Mouse (Mus musculus): ENCODE data around the gene Spef2. TPM values are rescaled to one million over a fixed set of nuclear protein-coding genes. Genes with fewer than 3 reads are reported as not detected.
"Not testable (repeated sequence)": the region's sequence is repeated elsewhere in the genome, so short reads cannot be mapped to it uniquely, and the experiment has no call there.

Spef2 gene
- 0.13 TPM in 1 of 2 replicates, not detected in the other for polyA plus RNA-seq (2014; fragmentation: Nextera tagmentation; extraction: Ambion mirVana)

DNA sequence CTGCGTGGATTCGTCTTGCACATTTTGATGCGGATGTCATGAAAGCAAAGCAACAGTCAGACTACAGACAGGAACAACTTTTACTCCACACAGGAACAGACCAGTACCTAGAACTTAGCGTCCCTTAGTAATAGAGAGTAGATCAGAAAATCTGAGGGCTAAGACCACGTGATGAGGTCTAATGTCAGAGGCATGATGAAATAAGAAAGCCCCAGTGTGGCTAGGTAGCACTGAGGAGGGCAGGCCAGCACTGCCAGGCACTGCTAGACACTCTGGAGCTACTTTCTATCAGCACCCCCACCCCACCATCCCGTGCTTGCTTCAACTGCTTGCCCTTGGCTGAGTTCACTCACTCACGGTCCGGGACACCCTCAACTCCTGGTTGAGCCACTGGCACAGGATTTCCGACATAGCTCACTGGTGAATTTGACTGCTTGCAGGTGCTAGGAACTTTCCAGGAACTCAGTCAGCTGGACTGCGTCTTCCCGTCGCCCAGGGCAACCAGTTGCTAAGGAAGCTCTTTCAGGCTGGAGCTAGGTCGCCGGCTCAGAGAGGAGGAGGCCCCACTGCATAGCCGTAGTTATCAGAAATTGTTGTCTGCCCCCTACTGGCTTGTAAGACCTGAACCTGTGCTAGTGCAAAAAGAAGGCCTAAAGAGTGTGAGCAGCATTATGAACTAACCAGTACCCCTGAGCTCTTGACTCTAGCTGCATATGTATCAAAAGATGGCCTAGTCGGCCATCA, at the start of gene Spef2:
Gene Spef2, minus strand, starts transcription at position 510 of the 744 bp plus-strand sequence.
- ATAC-seq (replicated peaks; ENCODE audit: low FRiP score) = peak; percentile 93
- Histone ChIP-seq H3K4me2 (peak within 1 kb of the TSS; percentile 55), H3K27ac (ENCODE audit: low read depth, low read length) (no peak within 1 kb of the TSS), H3K9ac (ENCODE audit: low read depth, low read length) (no peak within 1 kb of the TSS), H3K9me3 (ENCODE audit: control insufficient read depth, low read length) (no peaks in the 10 kb centered on the region), H3K27me3 (replicated peaks; ENCODE audit: control insufficient read depth, insufficient read depth, low read length) (no peaks in the 10 kb centered on the region), H3K36me3 (ENCODE audit: control insufficient read depth, insufficient read depth, low read length) (no peaks in the 10 kb centered on the region), H3K4me3 (ENCODE audit: low read depth, low read length) (peak within 1 kb of the TSS; percentile 31; the same call in 1 of the 2 replicates), H3K4me1 (replicated peaks; ENCODE audit: control insufficient read depth, insufficient read depth, low read length) (peaks cover 4% of the 10 kb centered on the region; the same call in 1 of the 2 replicates)
- peak; percentile 51 for DNase-seq (ENCODE audit: low spot score)
- WGBS = 24% methylated on average over 15 of the region's 16 CpGs

DNA sequence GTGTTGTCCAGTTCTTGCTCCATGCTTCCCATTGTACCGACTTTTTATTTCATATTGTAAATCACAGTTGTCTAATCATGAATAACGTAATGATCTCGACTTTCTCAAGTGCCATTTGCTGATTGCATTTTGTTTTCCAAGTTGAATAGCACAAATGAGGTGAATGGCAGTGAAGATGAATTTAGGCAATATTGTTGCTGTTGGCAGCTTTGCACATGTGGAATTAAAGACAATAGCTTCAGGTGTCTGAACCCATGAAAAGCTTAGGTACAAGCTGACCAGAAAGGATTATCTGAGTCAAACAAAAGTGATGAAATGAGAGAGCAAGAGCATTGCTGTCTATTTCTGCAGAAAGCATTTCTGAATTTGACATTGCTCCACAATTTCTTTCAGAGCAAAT, 45.5 kb upstream of the Spef2 start:
- no peak overlapping the region for H3K4me2 ChIP-seq
- no peaks in the 10 kb centered on the region for H3K9me3 ChIP-seq (ENCODE audit: control insufficient read depth, low read length)
- no peaks in the 10 kb centered on the region for H3K27me3 ChIP-seq (replicated peaks; ENCODE audit: control insufficient read depth, insufficient read depth, low read length)
- no peak overlapping the region for H3K9ac ChIP-seq (ENCODE audit: low read depth, low read length)
- 80% methylated on average over 3 of the region's 3 CpGs for WGBS
- ATAC-seq (replicated peaks; ENCODE audit: low FRiP score) (no peak), DNase-seq (ENCODE audit: low spot score) (no peak)
- no peaks in the 10 kb centered on the region for H3K36me3 ChIP-seq (ENCODE audit: control insufficient read depth, insufficient read depth, low read length)
- H3K4me1 ChIP-seq (replicated peaks; ENCODE audit: control insufficient read depth, insufficient read depth, low read length) = no peaks in the 10 kb centered on the region
- no peak overlapping the region for H3K4me3 ChIP-seq (ENCODE audit: low read depth, low read length)
- no peak overlapping the region for H3K27ac ChIP-seq (ENCODE audit: low read depth, low read length)

- Histone ChIP-seq H3K4me3 (ENCODE audit: low read depth, low read length) (no peak overlapping the region), H3K27me3 (replicated peaks; ENCODE audit: control insufficient read depth, insufficient read depth, low read length) (no peaks in the 10 kb centered on the region), H3K4me2 (no peak overlapping the region), H3K9ac (ENCODE audit: low read depth, low read length) (no peak overlapping the region), H3K36me3 (ENCODE audit: control insufficient read depth, insufficient read depth, low read length) (no peaks in the 10 kb centered on the region), H3K4me1 (replicated peaks; ENCODE audit: control insufficient read depth, insufficient read depth, low read length) (no peaks in the 10 kb centered on the region), H3K9me3 (ENCODE audit: control insufficient read depth, low read length) (no peaks in the 10 kb centered on the region), H3K27ac (ENCODE audit: low read depth, low read length) (no peak overlapping the region)
- no peak for ATAC-seq (replicated peaks; ENCODE audit: low FRiP score)
- WGBS = 55% methylated on average over 3 of the region's 3 CpGs
- DNase-seq (ENCODE audit: low spot score) = no peak
Observed at GRCm38 (mm10) chr15:9788245-9789030, 39.8 kb upstream of the Spef2 start.

DNA sequence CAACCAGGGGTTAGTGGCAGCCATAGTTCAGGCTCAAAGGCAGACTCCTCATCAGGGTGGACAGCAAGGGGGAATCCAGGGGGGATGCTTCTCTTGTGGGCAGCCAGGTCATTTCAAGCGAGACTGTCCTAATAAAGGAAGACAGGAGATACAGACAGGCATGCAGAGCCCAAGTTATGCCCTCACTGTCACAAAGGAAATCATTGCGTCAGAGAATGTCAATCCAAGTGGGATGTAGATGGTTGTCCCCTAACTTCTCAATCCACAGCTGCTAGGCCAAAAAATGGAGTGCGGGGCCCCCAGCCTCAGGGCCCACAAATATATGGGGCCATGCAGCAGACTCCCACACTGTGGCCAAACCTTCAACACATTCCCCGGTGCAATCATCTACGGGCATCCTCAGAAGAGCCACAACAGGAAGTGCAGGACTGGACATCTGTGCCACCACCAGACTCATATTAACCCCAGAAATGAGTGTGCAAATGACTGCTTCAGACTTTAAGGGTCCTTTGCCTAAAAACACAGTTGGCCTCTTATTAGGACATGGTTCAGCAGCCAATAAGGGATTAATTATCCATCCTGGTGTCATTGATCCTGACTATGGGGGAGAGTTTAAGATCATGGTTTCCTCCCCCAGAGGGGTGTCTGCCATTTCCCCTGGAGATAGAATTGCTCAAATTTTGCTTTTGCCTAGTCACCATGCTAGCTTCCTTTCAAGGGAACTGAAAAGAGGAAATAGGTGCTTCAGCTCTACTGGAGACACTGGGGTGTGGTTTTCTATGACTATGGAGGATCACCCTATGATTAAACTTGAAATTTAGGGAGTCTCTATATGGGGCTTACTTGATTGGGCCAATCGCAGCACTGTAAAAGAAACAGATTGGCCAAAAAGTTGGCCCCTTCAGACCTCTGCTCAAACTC, 25.8 kb upstream of the Spef2 start:
- not testable (repeated sequence) for H3K27ac ChIP-seq (ENCODE audit: low read depth, low read length)
- 71% methylated on average over 6 of the region's 6 CpGs for WGBS

GRCm38 (mm10) chr15:9768184-9768918, 19.7 kb upstream of the Spef2 start:
- H3K9ac ChIP-seq (ENCODE audit: low read depth, low read length) = no peak overlapping the region
- 44% methylated on average over 4 of the region's 4 CpGs for WGBS
- no peak for ATAC-seq (replicated peaks; ENCODE audit: low FRiP score)

More for the DNA sequence above, 25.8 kb upstream of the Spef2 start:
- not testable (repeated sequence) for H3K36me3 ChIP-seq (ENCODE audit: control insufficient read depth, insufficient read depth, low read length); H3K4me3 ChIP-seq (ENCODE audit: low read depth, low read length); DNase-seq (ENCODE audit: low spot score); H3K4me2 ChIP-seq; H3K27me3 ChIP-seq (replicated peaks; ENCODE audit: control insufficient read depth, insufficient read depth, low read length); H3K4me1 ChIP-seq (replicated peaks; ENCODE audit: control insufficient read depth, insufficient read depth, low read length); ATAC-seq (replicated peaks; ENCODE audit: low FRiP score); H3K9ac ChIP-seq (ENCODE audit: low read depth, low read length); H3K9me3 ChIP-seq (ENCODE audit: control insufficient read depth, low read length)

GRCm38 (mm10) chr15:9767034-9767433, 18.4 kb upstream of the Spef2 start:
- Histone ChIP-seq H3K4me2 (no peak overlapping the region), H3K36me3 (ENCODE audit: control insufficient read depth, insufficient read depth, low read length) (no peaks in the 10 kb centered on the region), H3K27ac (ENCODE audit: low read depth, low read length) (no peak overlapping the region), H3K9me3 (ENCODE audit: control insufficient read depth, low read length) (no peaks in the 10 kb centered on the region), H3K9ac (ENCODE audit: low read depth, low read length) (no peak overlapping the region), H3K4me3 (ENCODE audit: low read depth, low read length) (no peak overlapping the region), H3K27me3 (replicated peaks; ENCODE audit: control insufficient read depth, insufficient read depth, low read length) (no peaks in the 10 kb centered on the region), H3K4me1 (replicated peaks; ENCODE audit: control insufficient read depth, insufficient read depth, low read length) (no peaks in the 10 kb centered on the region)
- DNase-seq (ENCODE audit: low spot score) (no peak), ATAC-seq (replicated peaks; ENCODE audit: low FRiP score) (no peak)

More at GRCm38 (mm10) chr15:9768184-9768918, 19.7 kb upstream of the Spef2 start:
- Histone ChIP-seq H3K9me3 (ENCODE audit: control insufficient read depth, low read length) (no peaks in the 10 kb centered on the region), H3K36me3 (ENCODE audit: control insufficient read depth, insufficient read depth, low read length) (no peaks in the 10 kb centered on the region), H3K27me3 (replicated peaks; ENCODE audit: control insufficient read depth, insufficient read depth, low read length) (no peaks in the 10 kb centered on the region), H3K27ac (ENCODE audit: low read depth, low read length) (no peak overlapping the region), H3K4me3 (ENCODE audit: low read depth, low read length) (no peak overlapping the region), H3K4me1 (replicated peaks; ENCODE audit: control insufficient read depth, insufficient read depth, low read length) (no peaks in the 10 kb centered on the region), H3K4me2 (no peak overlapping the region)
- DNase-seq (ENCODE audit: low spot score) = no peak

GRCm38 (mm10) chr15:9750966-9751365, 2.3 kb upstream of the Spef2 start:
- WGBS = 86% methylated on average over 3 of the region's 3 CpGs
- Histone ChIP-seq H3K36me3 (ENCODE audit: control insufficient read depth, insufficient read depth, low read length) (no peaks in the 10 kb centered on the region), H3K27me3 (replicated peaks; ENCODE audit: control insufficient read depth, insufficient read depth, low read length) (no peaks in the 10 kb centered on the region), H3K9ac (ENCODE audit: low read depth, low read length) (no peak overlapping the region), H3K4me3 (ENCODE audit: low read depth, low read length) (no peak overlapping the region), H3K27ac (ENCODE audit: low read depth, low read length) (no peak overlapping the region), H3K9me3 (ENCODE audit: control insufficient read depth, low read length) (no peaks in the 10 kb centered on the region), H3K4me1 (replicated peaks; ENCODE audit: control insufficient read depth, insufficient read depth, low read length) (peaks cover 4% of the 10 kb centered on the region; the same call in 1 of the 2 replicates), H3K4me2 (no peak overlapping the region)
- ATAC-seq (replicated peaks; ENCODE audit: low FRiP score) = no peak
- no peak for DNase-seq (ENCODE audit: low spot score)

Measured in liver, embryonic 11.5 days (tissue).